Mouse (Mus musculus) heart, embryonic 14.5 days (tissue): ENCODE results near the gene Skor1. TPM values are rescaled to one million over a fixed set of nuclear protein-coding genes. Genes with fewer than 3 reads are reported as not detected.

Experiments used
- ATAC-seq: fragments of 200-750 bp; cut with Nextera tagmentation; 2 replicates; pipeline ENCODE4 v1.8.0; 2017; ENCODE audit warnings: low read depth, moderate TSS enrichment; ENCODE audit not compliant: insufficient number of reproducible peaks, insufficient read depth, low FRiP score
- H3K27ac ChIP-seq, 2 experiments: fragments of 200-500 bp in 1 of 2; fragments of 300-500 bp in 1 of 2; sonication (generic) in 1 of 2; replicated peaks in 1 of 2; 2 replicates each; pipeline ENCODE4 v1.5.1; 2012 to 2014; ENCODE audit warnings: low read depth in 2 of 2, low read length in 2 of 2, control low read depth in 1 of 2, mild to moderate bottlenecking in 1 of 2, mixed read lengths in 1 of 2; ENCODE audit not compliant: control insufficient read depth in 1 of 2, insufficient read depth in 1 of 2
- H3K27me3 ChIP-seq: fragments of 300-500 bp; sonication (generic); 2 replicates; pipeline ENCODE4 v1.6.1; 2014; ENCODE audit warnings: mild to moderate bottlenecking, low read length, control low read depth; ENCODE audit not compliant: control insufficient read depth, insufficient read depth
- H3K36me3 ChIP-seq: fragments of 300-500 bp; sonication (generic); 2 replicates; pipeline ENCODE4 v1.6.1; 2014; ENCODE audit warnings: mild to moderate bottlenecking, control low read depth, low read length, mixed read lengths; ENCODE audit not compliant: control insufficient read depth, insufficient read depth
- H3K4me1 ChIP-seq, 2 experiments: fragments of 200-500 bp in 1 of 2; fragments of 300-500 bp in 1 of 2; sonication (generic) in 1 of 2; 2 replicates each; pipeline ENCODE4 v1.6.1; 2012 to 2014; ENCODE audit warnings: low read length in 2 of 2, control low read depth in 1 of 2, mixed read lengths in 1 of 2; ENCODE audit not compliant: control insufficient read depth in 2 of 2, insufficient read depth in 2 of 2
- H3K4me2 ChIP-seq: fragments of 300-500 bp; sonication (generic); 2 replicates; pipeline ENCODE4 v1.6.1; 2014; ENCODE audit warnings: mild to moderate bottlenecking, low read length
- H3K4me3 ChIP-seq, 2 experiments: fragments of 200-500 bp in 1 of 2; fragments of 300-500 bp in 1 of 2; sonication (generic) in 1 of 2; 2 replicates each; pipeline ENCODE4 v1.5.1; 2012 to 2014; ENCODE audit warnings: low read length in 2 of 2, mild to moderate bottlenecking in 2 of 2, control low read depth in 1 of 2, low read depth in 1 of 2, moderate library complexity in 1 of 2; ENCODE audit not compliant: control insufficient read depth in 1 of 2, insufficient read depth in 1 of 2
- H3K9ac ChIP-seq: fragments of 300-500 bp; sonication (generic); 2 replicates; pipeline ENCODE4 v1.6.1; 2014; ENCODE audit warnings: mild to moderate bottlenecking, low read length
- H3K9me3 ChIP-seq: fragments of 300-500 bp; sonication (generic); 2 replicates; pipeline ENCODE4 v1.6.1; 2016; ENCODE audit warnings: low read length, control low read depth; ENCODE audit not compliant: control insufficient read depth
- WGBS: fragments of 180-500 bp; shearing (Covaris S2); extraction: QIAGEN DNeasy Blood & Tissue Kit; methylation state at CpG from one replicate; pipeline ENCODE4 v1.1.7; 2014; 5-methylcytosine and 5-hydroxymethylcytosine counted together
- polyA plus RNA-seq: library from polyadenylated mRNA; unstranded; fragments of >200 nt; fragmentation: Nextera tagmentation; extraction: Ambion mirVana; gene quantifications from 2 replicates; pipeline ENCODE4 v1.2.1, GENCODE M21; 2014

Skor1 gene
- polyA plus RNA-seq, 1 experiment from 2014 or later: not detected

DNA sequence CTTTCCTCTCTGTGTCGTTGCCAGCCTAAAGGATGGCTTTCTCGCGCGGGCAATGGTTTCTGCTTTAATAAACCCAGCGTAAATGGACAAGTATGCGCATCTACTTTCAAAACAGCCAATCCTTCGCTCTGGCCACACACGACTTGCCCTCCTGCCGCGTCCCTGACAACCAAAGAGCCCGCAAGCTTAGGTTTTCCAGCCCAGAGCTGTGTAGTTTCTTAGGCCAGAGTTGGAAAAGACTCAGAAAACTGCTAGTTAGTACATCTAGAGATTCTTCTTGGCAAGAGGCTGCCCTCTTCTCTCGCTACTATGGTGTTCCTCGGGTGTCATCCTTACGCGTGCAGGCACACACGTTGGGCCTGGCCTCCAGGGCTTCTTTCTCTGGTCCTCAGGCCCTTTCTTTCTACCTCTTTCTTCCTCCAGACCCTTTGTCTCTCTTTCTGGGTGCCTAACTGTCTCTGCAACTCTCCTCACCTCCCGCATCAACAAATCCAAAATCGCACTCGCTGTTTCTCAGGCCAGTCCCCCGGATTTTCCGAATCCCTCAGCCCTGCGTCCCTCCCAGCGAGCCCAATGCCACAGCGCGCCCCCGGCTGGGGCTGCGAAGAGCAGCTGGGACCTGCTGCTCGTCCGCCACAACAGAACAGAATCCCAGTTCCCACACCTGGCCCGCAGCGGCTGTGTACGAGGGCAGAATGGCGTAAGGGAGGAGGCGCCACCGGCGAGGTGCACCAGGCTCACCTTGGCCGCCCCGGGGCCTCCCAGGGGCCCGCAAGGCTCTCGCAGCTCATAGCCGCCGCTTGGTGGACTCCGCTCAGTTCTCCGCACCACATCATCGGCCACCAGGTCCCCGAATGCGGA, 4.9 kb downstream of the Skor1 start:
- WGBS: 1% methylated on average over 47 of the region's 47 CpGs
- no peak overlapping the region for H3K9ac ChIP-seq
- H3K27ac ChIP-seq: no peak overlapping the region
- H3K36me3 ChIP-seq: no peaks in the 10 kb centered on the region
- ATAC-seq: no peak
- peaks cover 100% of the 10 kb centered on the region for H3K27me3 ChIP-seq
- H3K4me1 ChIP-seq: peaks cover 5 to 45% of the 10 kb centered on the region in 2 experiments; a peak in 3 of 4 replicates
- H3K4me3 ChIP-seq: peak overlapping the region in 1 of 2 experiments; percentile 34; a peak in 2 of 4 replicates
- peak overlapping the region; percentile 56 for H3K4me2 ChIP-seq
- no peaks in the 10 kb centered on the region for H3K9me3 ChIP-seq

DNA sequence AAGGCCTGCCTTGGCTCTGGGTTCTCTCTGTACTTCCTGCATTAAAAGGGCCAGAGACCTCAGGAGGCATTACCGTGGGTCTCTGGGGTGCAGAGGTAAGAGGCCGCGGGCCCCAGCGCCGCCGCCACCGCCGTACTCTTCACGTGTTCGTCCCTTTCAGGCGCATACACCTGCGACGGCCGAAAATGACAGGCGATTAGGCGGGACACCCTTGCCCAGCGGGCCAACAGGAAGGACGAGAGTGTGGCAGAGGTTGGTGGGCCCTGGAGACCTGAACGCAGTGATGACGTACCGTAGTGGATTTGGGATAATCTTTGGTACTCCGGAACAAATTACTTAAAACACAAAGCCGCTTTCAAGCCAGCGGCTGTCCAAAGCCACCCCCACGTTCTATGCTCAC, 5.5 kb downstream of the Skor1 start:
- no peak for ATAC-seq

DNA sequence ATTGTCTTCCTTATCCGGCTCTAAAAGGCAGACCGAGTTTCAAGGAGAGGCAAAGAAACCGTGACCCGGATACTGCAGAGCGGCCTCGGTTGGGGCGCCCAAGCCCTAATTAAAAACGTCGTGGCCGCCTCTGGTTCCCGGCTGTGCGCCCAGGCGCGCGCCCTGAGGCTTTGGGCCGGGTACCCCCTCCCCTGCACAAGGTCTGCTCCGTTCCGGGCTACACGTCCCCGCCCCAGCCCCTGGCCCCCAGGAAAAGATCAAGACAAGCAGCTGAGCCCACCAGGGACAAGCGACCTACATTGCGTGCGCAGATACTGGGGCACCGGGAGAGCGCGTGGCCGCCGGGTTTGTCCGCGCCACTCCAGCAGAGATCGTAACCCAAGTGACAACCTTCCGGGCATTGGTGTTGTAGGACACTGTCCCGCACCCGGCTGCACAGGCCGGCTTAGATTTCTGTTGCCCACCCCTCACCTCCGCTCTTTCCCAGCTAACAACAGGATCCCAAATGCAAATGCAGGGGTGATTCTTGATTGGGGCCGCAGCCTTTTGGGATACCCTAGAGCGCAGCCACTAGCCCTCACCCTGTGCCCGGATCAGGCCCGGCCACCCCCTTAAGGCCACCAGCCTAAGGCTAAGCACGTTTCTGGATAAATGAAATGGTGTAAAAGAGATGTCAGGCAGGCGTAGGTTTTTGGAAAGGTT, 6.3 kb downstream of the Skor1 start:
- no peak for ATAC-seq
- Histone ChIP-seq H3K4me3 (peak overlapping the region in 1 of 2 experiments; percentile 34; a peak in 1 of 4 replicates), H3K4me2 (peak overlapping the region; percentile 34), H3K27me3 (peaks cover 100% of the 10 kb centered on the region), H3K9me3 (no peaks in the 10 kb centered on the region), H3K9ac (no peak overlapping the region), H3K36me3 (no peaks in the 10 kb centered on the region), H3K27ac (no peak overlapping the region), H3K4me1 (peaks cover 8 to 46% of the 10 kb centered on the region in 2 experiments; a peak in 3 of 4 replicates)
- under 1% methylated on average over 42 of the region's 42 CpGs for WGBS

More for the DNA sequence above, 5.5 kb downstream of the Skor1 start:
- H3K9ac ChIP-seq: no peak overlapping the region
- WGBS: under 1% methylated on average over 25 of the region's 25 CpGs
- H3K27ac ChIP-seq: no peak overlapping the region
- peak overlapping the region in 1 of 2 experiments; percentile 34; a peak in 1 of 4 replicates for H3K4me3 ChIP-seq
- H3K4me1 ChIP-seq: peaks cover 8 to 44% of the 10 kb centered on the region in 2 experiments; a peak in 3 of 4 replicates
- peaks cover 100% of the 10 kb centered on the region for H3K27me3 ChIP-seq
- no peaks in the 10 kb centered on the region for H3K9me3 ChIP-seq
- 0 out of 2 replicates have a peak overlapping the region, but pooled peaks have one; percentile 56 for H3K4me2 ChIP-seq
- H3K36me3 ChIP-seq: no peaks in the 10 kb centered on the region

DNA sequence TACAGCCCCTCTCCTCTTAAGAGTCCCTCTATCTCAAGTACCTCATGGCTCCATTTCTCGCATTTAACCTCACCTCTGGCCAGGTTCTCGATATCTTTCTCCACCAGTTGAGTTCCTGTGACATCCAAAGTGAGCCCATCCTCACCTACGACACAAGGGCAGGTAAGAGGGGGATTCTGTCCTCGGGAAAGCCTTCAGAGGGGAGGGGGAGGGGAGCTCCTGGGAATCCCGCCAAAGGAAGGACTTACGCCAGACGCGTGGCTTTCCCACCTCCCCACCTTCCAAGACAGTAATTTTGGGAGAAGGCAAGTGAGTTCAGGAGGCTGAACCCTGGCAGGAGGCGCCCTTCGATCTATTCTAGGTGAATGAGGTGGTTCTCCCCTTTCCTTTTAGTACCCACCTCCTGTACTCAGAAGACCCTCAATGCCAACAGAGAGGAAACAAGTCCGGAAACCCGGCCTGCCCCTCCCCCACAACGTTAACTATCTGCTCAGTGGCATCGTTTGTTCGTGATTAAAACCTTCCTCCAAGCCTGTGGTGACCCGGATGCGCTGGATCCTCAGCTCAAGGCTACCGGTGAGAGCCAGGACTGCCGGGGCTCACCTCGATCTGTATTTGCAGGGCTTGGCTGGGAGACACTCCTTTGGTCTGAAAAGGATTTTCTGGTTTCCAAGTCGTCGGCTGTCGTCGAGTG, 7.0 kb downstream of the Skor1 start:
- Histone ChIP-seq H3K9me3 (no peaks in the 10 kb centered on the region), H3K9ac (no peak overlapping the region), H3K4me2 (peak overlapping the region; percentile 34; the same call in 1 of the 2 replicates), H3K36me3 (no peaks in the 10 kb centered on the region), H3K27me3 (peaks cover 100% of the 10 kb centered on the region), H3K27ac (no peak overlapping the region), H3K4me3 (peak overlapping the region in 1 of 2 experiments; percentile 13; a peak in 1 of 4 replicates), H3K4me1 (peaks cover 8 to 44% of the 10 kb centered on the region in 2 experiments; a peak in 3 of 4 replicates)
- no peak for ATAC-seq
- WGBS: 1% methylated on average over 24 of the region's 24 CpGs

DNA sequence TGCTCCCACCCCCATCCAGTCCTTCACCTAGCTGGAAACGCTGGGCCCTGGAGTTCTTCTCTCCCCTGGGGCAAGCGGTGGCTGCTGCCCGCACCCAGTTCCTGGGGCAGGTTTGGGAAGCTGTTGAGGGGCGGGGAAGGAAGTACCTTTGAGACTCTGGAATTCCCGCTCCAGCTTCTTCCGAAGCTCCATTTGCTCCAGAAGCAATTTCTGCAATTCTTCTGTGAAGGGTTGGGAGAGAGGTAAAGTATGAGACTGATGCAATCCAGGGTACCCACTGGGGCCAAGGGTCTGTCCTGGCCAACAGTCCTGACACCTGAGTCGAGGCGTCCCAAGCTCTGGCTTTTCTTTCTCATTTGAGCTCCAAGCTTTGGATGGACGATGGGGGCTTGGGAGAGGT, 8.6 kb downstream of the Skor1 start:
- H3K36me3 ChIP-seq: no peaks in the 10 kb centered on the region
- H3K27ac ChIP-seq: no peak overlapping the region
- peaks cover 99% of the 10 kb centered on the region for H3K27me3 ChIP-seq
- ATAC-seq: no peak
- WGBS: 2% methylated on average over 9 of the region's 9 CpGs
- H3K4me2 ChIP-seq: no peak overlapping the region
- H3K9ac ChIP-seq: no peak overlapping the region
- H3K4me3 ChIP-seq: no peak overlapping the region
- no peaks in the 10 kb centered on the region for H3K9me3 ChIP-seq
- H3K4me1 ChIP-seq: peaks cover 8 to 36% of the 10 kb centered on the region in 2 experiments; a peak in 3 of 4 replicates

DNA sequence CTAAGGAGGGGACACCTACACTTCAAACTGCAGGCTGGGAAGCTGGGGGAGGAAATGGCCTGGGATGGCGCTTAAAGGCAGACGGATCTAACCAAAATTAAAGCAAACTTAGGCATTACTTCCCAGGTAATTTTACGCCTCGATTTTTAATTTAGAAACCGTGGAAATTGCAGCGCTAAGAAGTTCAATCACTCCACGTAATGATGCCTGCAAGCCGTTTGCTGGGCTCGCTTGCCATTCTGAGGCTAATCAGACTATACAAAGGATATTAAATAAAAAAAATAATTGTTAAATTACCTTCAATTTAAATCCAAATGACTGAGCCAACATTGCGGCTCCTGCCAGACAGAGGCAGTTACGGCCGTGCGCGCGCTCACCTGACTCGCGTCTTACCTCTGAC, 9.1 kb downstream of the Skor1 start:
- Histone ChIP-seq H3K4me1 (peaks cover 8 to 35% of the 10 kb centered on the region in 2 experiments; a peak in 3 of 4 replicates), H3K9me3 (no peaks in the 10 kb centered on the region)
- 4% methylated on average over 17 of the region's 17 CpGs for WGBS

DNA sequence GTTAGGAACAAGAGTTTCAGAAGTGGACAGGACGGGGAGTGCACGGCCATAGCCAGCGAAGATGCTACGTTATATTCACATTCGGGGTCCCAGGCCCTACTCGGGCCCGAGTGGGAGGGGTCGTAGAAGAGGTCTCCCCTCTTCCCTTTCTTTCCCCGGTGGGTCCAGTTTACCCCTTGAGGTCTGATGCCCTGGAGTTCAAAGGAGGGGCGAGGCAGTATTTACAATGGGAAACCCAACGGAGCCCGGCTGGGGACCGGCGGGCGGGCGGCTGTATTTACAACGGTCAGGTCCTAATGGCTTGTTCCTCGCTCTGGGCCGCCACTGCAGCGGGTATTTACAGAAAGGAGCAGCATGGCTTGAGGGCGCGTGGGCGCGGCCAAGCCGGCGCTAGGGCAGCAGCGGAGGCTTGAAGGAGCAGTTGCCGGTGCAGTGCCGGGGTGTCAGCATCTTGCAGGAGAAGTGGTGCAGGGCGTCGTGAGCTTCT, 10.2 kb downstream of the Skor1 start:
- peak overlapping the region; percentile 53 for H3K4me2 ChIP-seq
- no peak overlapping the region for H3K27ac ChIP-seq
- peaks cover 99% of the 10 kb centered on the region for H3K27me3 ChIP-seq
- H3K9me3 ChIP-seq: no peaks in the 10 kb centered on the region
- H3K9ac ChIP-seq: no peak overlapping the region
- H3K4me1 ChIP-seq: peaks cover 8 to 33% of the 10 kb centered on the region in 2 experiments; a peak in 3 of 4 replicates
- peak overlapping the region; percentile 14 to 28; a peak in 3 of 4 replicates for H3K4me3 ChIP-seq
- no peaks in the 10 kb centered on the region for H3K36me3 ChIP-seq
- no peak for ATAC-seq
- under 1% methylated on average over 31 of the region's 31 CpGs for WGBS

More for the DNA sequence above, 9.1 kb downstream of the Skor1 start:
- no peak for ATAC-seq
- Histone ChIP-seq H3K9ac (no peak overlapping the region), H3K36me3 (no peaks in the 10 kb centered on the region), H3K4me3 (no peak overlapping the region), H3K4me2 (no peak overlapping the region), H3K27ac (no peak overlapping the region), H3K27me3 (peaks cover 99% of the 10 kb centered on the region)
